ENCODE assay signal across 22 mouse cellular contexts in the genomic region with DNA sequence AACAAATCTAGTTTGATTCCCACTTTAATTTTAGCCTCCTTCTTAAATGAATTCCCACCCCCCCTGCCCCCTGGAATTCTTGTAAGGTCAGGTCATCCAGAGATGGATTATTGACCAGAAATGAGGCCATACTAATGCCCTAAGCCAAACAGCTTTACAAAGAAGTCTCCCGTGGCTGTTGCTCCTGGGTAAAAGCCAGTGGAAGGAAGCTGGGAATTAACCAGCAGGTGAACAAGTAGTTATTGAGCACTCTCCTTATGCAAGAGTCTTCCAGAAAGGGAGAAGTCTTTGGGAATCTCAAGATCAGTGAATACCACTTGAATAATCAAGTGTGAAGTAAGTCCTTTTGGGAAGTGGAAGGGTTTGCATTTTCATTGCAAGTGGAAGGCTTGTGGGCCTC. TPM values are rescaled to one million over a fixed set of nuclear protein-coding genes. Genes with fewer than 3 reads are reported as not detected.
DNase-seq lines count a peak whose midpoint lies in the region; ATAC-seq and TF ChIP-seq lines count a peak whose summit lies in the region.
"Had no signal": no experiment of that assay in that cellular context is flagged by ENCODE, and none has a peak within 500 bp of the region (broad histone marks: within the 10 kb centered on the region; RNA-seq: fewer than 3 reads in every experiment).

No protein-coding gene starts in this region.

- H3K36me3 ChIP-seq in kidney, adult 2 months (ENCODE audit: control insufficient read depth, insufficient read depth, low read length) = no peaks in the 10 kb centered on the region
- H3K36me3 ChIP-seq in liver, adult 2 months (ENCODE audit: control insufficient read depth, insufficient read depth, low read length) = no peaks in the 10 kb centered on the region
- no peaks in the 10 kb centered on the region for H3K36me3 ChIP-seq in lung, postnatal 0 days (ENCODE audit: insufficient read depth, low read length)
- H3K36me3 ChIP-seq: embryonic facial prominence, embryonic 10.5 days; embryonic facial prominence, embryonic 12.5 days; forebrain, embryonic 15.5 days had no signal

- no peak overlapping the region for H3K9ac ChIP-seq in liver, adult 2 months (ENCODE audit: low read depth, low read length)
- H3K9ac ChIP-seq in lung, postnatal 0 days (replicated peaks; ENCODE audit: low read depth) = no peak overlapping the region
- H3K9ac ChIP-seq: embryonic facial prominence, embryonic 12.5 days; forebrain, embryonic 13.5 days; forebrain, embryonic 15.5 days had no signal

- no peak overlapping the region for H3K4me3 ChIP-seq in kidney, adult 2 months (ENCODE audit: insufficient read depth, low read depth, low read length)
- H3K4me3 ChIP-seq in liver, adult 2 months (ENCODE audit: insufficient read depth, low read depth, low read length) = no peak overlapping the region
- H3K4me3 ChIP-seq in lung, postnatal 0 days (ENCODE audit: low read depth, low read length) = no peak overlapping the region
- H3K4me3 ChIP-seq: embryonic facial prominence, embryonic 10.5 days; embryonic facial prominence, embryonic 12.5 days; forebrain, embryonic 13.5 days; forebrain, embryonic 15.5 days had no signal

- H3K27me3 ChIP-seq in kidney, adult 2 months (replicated peaks; ENCODE audit: control insufficient read depth, insufficient read depth, low read length) = no peaks in the 10 kb centered on the region
- H3K27me3 ChIP-seq in liver, adult 2 months (ENCODE audit: control insufficient read depth, insufficient read depth, low read length) = no peaks in the 10 kb centered on the region
- H3K27me3 ChIP-seq in lung, postnatal 0 days (replicated peaks; ENCODE audit: insufficient read depth, low read length) = no peaks in the 10 kb centered on the region
- H3K27me3 ChIP-seq: CH12.LX; embryonic facial prominence, embryonic 12.5 days; forebrain, embryonic 13.5 days; forebrain, embryonic 15.5 days; Patski had no signal

- no peak for TF ChIP-seq POLR2A in kidney, adult 2 months (IDR thresholded peaks at IDR 0.05; ENCODE audit: low read depth, low read length)
- no peak for TF ChIP-seq POLR2A in liver, adult 2 months (IDR thresholded peaks at IDR 0.05; ENCODE audit: extremely low read depth, insufficient read depth, low read length)

- no peaks in the 10 kb centered on the region for H3K9me3 ChIP-seq in lung, postnatal 0 days (ENCODE audit: low read length)
- H3K9me3 ChIP-seq: embryonic facial prominence, embryonic 10.5 days; embryonic facial prominence, embryonic 12.5 days; forebrain, embryonic 13.5 days; forebrain, embryonic 15.5 days had no signal

- H3K4me1 ChIP-seq in kidney, adult 2 months (ENCODE audit: control insufficient read depth, insufficient read depth, low read length) = peaks cover 15% of the 10 kb centered on the region
- H3K4me1 ChIP-seq in liver, adult 2 months (ENCODE audit: control insufficient read depth, insufficient read depth, low read length) = peaks cover 23% of the 10 kb centered on the region
- H3K4me1 ChIP-seq in lung, postnatal 0 days (ENCODE audit: insufficient read depth, low read depth, low read length) = no peaks in the 10 kb centered on the region
- H3K4me1 ChIP-seq: embryonic facial prominence, embryonic 12.5 days; forebrain, embryonic 13.5 days; forebrain, embryonic 15.5 days had no signal

- H3K79me2 ChIP-seq in liver, adult 2 months (ENCODE audit: control insufficient read depth, insufficient read depth, low read length) = no peaks in the 10 kb centered on the region

- TF ChIP-seq CTCF in kidney, adult 2 months (conservative IDR thresholded peaks at IDR 0.05; ENCODE audit: insufficient read depth, insufficient read length, low read depth, low read length) = no peak
- no peak for TF ChIP-seq CTCF in liver, adult 2 months (IDR thresholded peaks at IDR 0.05; ENCODE audit: low read depth, low read length)
- no peak for TF ChIP-seq CTCF in lung, postnatal 0 days (IDR thresholded peaks at IDR 0.05)

- H3K27ac ChIP-seq in kidney, adult 2 months (ENCODE audit: insufficient read depth, low read depth, low read length) = no peak overlapping the region
- peak overlapping the region; percentile 51 for H3K27ac ChIP-seq in liver, adult 2 months (replicated peaks; ENCODE audit: insufficient read depth, low read depth, low read length)
- no peak overlapping the region for H3K27ac ChIP-seq in lung, postnatal 0 days (ENCODE audit: low read length)
- H3K27ac ChIP-seq: embryonic facial prominence, embryonic 10.5 days; embryonic facial prominence, embryonic 12.5 days; forebrain, embryonic 13.5 days; forebrain, embryonic 15.5 days had no signal

- no peak overlapping the region for H3K4me2 ChIP-seq in lung, postnatal 0 days (replicated peaks; ENCODE audit: low read depth, low read length)
- H3K4me2 ChIP-seq: embryonic facial prominence, embryonic 12.5 days; forebrain, embryonic 13.5 days; forebrain, embryonic 15.5 days had no signal

- DNase-seq in kidney, adult 2 months = peak; percentile 66
- DNase-seq in kidney, adult 18-20 months = no peak
- no peak for DNase-seq in liver, adult 2 months (ENCODE audit: extremely low read depth, low read depth, low spot score)
- DNase-seq in liver = no peak
- peak; percentile 36 for DNase-seq in lung, postnatal 0 days (ENCODE audit: low spot score)
- DNase-seq in lung, postnatal 10 days = no peak
- DNase-seq: adrenal gland, adult 8-10 months; adrenal gland, postnatal 14 days; adrenal gland, postnatal 36 days; B cell, adult 2 months; cerebellum, adult 2 months; cerebellum, adult 9-10 months; cerebellum, postnatal 10 days; cerebellum, postnatal 25 days had no signal

- ATAC-seq in lung, postnatal 0 days = no peak
- ATAC-seq: activated CD4-positive, CD25-positive, alpha-beta regulatory T cell, adult 4 months; CD4-positive, CD25-positive, alpha-beta regulatory T cell, adult 4 months; forebrain, embryonic 13.5 days; forebrain, embryonic 15.5 days; Patski had no signal

- no peak for TF ChIP-seq EP300 in lung, postnatal 0 days (IDR thresholded peaks at IDR 0.05)

- WGBS in kidney, adult 2 months = 40% methylated on average over 1 of the region's 1 CpGs
- 24% methylated on average over 1 of the region's 1 CpGs for whole genome bisulfite sequencing in liver, adult 2 months
- 21% methylated on average over 1 of the region's 1 CpGs for WGBS in lung, postnatal 0 days

RNA-seq across cellular contexts. Expression of a gene that starts 13.7 kb away (rescaled TPM):
- polyA plus RNA-seq in kidney, adult 2 months (2012; rRNA removed) = 1.2 and 2.8 TPM in 2 replicates
- total RNA-seq in liver, adult 2 months (2014; rRNA removed) = 1.4 and 1.5 TPM in 2 replicates
- polyA plus RNA-seq in liver, adult 2 months (2012; rRNA removed) = 1.9 and 2.2 TPM in 2 replicates
- polyA plus RNA-seq in lung, postnatal 0 days (2015; fragmentation: Nextera tagmentation; extraction: Ambion mirVana) = 1.8 and 2.3 TPM in 2 replicates

RNA-seq across cellular contexts. Expression of a gene that starts 13.9 kb away (rescaled TPM):
- 20.9 and 24.9 TPM in 2 replicates for polyA plus RNA-seq in kidney, adult 2 months (2012; rRNA removed)
- total RNA-seq in liver, adult 2 months (2014; rRNA removed) = 8.1 and 9.9 TPM in 2 replicates
- polyA plus RNA-seq in liver, adult 2 months (2012; rRNA removed) = 8.5 and 9.1 TPM in 2 replicates
- polyA plus RNA-seq in lung, postnatal 0 days (2015; fragmentation: Nextera tagmentation; extraction: Ambion mirVana) = 6.6 and 7.1 TPM in 2 replicates

Comparison
In these comparisons a context has a peak if more than half of its experiments do, and no peak if none do; other contexts are left out.
1. DNase-seq: peak in kidney, adult 2 months (single experiment) and lung, postnatal 0 days (single experiment); none in kidney, adult 18-20 months (single experiment), liver, adult 2 months (single experiment), liver (single experiment) and lung, postnatal 10 days (single experiment).